Mouse (Mus musculus) lung, embryonic 14.5 days (tissue): ENCODE data around the gene Slc10a7. TPM values are rescaled to one million over a fixed set of nuclear protein-coding genes. Genes with fewer than 3 reads are reported as not detected.
A peak's percentile ranks its signal among the peaks of the same experiment; 100 is the strongest.

Experiments
- ATAC-seq: fragments of 200-750 bp; cut with Nextera tagmentation; 2 replicates; pipeline ENCODE4 v1.8.0; 2017; ENCODE audit warnings: mild to moderate bottlenecking, moderate TSS enrichment, moderate library complexity; ENCODE audit not compliant: insufficient read depth
- DNase-seq: peaks from one replicate; pipeline ENCODE4 v3.0.0-alpha.2; 2015
- H3K27ac ChIP-seq: fragments of 300-500 bp; sonication (generic); 2 replicates; pipeline ENCODE4 v1.5.1; 2014; ENCODE audit warnings: low read depth, mild to moderate bottlenecking, moderate library complexity
- H3K27me3 ChIP-seq: fragments of 300-500 bp; sonication (generic); 2 replicates; pipeline ENCODE4 v1.6.1; 2014; ENCODE audit warnings: low read length, control low read depth; ENCODE audit not compliant: insufficient read depth
- H3K36me3 ChIP-seq: fragments of 300-500 bp; sonication (generic); 2 replicates; pipeline ENCODE4 v1.6.1; 2014; ENCODE audit warnings: control low read depth; ENCODE audit not compliant: insufficient read depth
- H3K4me1 ChIP-seq: fragments of 300-500 bp; sonication (generic); 2 replicates; pipeline ENCODE4 v1.6.1; 2014; ENCODE audit warnings: antibody characterized with exemption, control low read depth; ENCODE audit not compliant: insufficient read depth
- H3K4me2 ChIP-seq: fragments of 300-500 bp; sonication (generic); 2 replicates; pipeline ENCODE4 v1.6.1; 2014; ENCODE audit warnings: mild to moderate bottlenecking
- H3K4me3 ChIP-seq: fragments of 300-500 bp; sonication (generic); 2 replicates; pipeline ENCODE4 v1.5.1; 2014; ENCODE audit warnings: low read depth, low read length
- H3K9ac ChIP-seq: fragments of 300-500 bp; sonication (generic); 2 replicates; pipeline ENCODE4 v1.6.1; 2014
- H3K9me3 ChIP-seq: fragments of 300-500 bp; sonication (generic); 2 replicates; pipeline ENCODE4 v1.6.1; 2016; ENCODE audit warnings: low read depth, low read length, control low read depth
- CTCF ChIP-seq: IDR thresholded peaks from 2 replicates; pipeline ENCODE4 v1.5.1; 2016; ENCODE audit warnings: antibody characterized with exemption, low read depth
- WGBS: fragments of 180-500 bp; shearing (Covaris S2); extraction: QIAGEN DNeasy Blood & Tissue Kit; methylation state at CpG from one replicate; pipeline ENCODE4 v1.1.7; 2014; 5-methylcytosine and 5-hydroxymethylcytosine counted together
- polyA plus RNA-seq: library from polyadenylated mRNA; unstranded; fragments of >200 nt; fragmentation: Nextera tagmentation; extraction: Ambion mirVana; gene quantifications from 2 replicates; pipeline ENCODE4 v1.2.1, GENCODE M21; 2014

The Slc10a7 gene
- polyA plus RNA-seq, 1 experiment from 2014 or later = 12.1 TPM

DNA sequence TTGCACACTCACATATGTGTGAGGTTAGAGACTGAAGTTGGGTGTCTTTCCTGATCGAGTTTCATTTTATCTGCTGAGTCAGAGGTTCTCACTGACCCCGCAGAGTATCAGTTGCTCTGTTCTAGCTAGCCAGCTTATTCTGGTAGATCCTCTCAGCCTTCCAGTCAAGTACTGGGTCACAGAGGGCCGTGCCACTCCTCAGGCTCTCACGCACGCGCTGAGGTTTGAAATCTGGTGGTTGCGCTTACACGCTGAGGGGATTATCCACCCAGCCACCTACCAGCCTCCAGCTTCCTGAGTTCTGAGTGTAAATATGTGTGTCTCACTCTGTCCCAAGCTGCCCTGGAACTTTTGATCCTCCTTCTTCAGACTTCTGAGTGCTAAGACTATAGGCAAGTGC lies 59.0 kb downstream of the Slc10a7 start:
- 70% methylated on average over 8 of the region's 8 CpGs for WGBS
- no peak for ATAC-seq
- H3K4me2 ChIP-seq = no peak overlapping the region

DNA sequence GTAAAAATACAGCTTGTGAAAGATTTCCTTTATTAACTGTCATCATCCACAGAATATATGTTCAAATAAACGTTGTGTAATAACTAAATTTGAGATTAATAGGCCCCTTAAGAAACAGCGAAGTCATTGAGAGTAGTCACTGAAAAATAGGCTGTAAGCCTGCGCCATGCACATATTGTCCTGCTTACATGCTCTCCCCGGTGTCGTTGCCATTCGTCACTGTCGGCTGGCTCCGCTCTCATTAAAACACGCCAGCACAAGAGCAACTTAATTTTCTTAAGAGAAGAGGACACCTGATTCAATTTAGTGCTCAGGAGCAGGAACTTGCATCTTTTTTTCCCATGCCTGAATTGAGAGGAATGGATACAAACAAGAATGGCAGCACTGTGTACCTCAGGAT lies 62.4 kb downstream of the Slc10a7 start:
- no peaks in the 10 kb centered on the region for H3K9me3 ChIP-seq
- H3K4me1 ChIP-seq = no peaks in the 10 kb centered on the region
- no peak overlapping the region for H3K9ac ChIP-seq
- DNase-seq (no peak), ATAC-seq (no peak)
- H3K4me3 ChIP-seq = no peak overlapping the region
- H3K36me3 ChIP-seq = no peaks in the 10 kb centered on the region
- H3K27ac ChIP-seq = no peak overlapping the region
- H3K27me3 ChIP-seq = no peaks in the 10 kb centered on the region
- WGBS = 44% methylated on average over 9 of the region's 9 CpGs
- no peak overlapping the region for H3K4me2 ChIP-seq
- no peak for TF ChIP-seq CTCF

More for the DNA sequence above, 59.0 kb downstream of the Slc10a7 start:
- Histone ChIP-seq H3K4me3 (no peak overlapping the region), H3K27me3 (no peaks in the 10 kb centered on the region), H3K9ac (no peak overlapping the region), H3K27ac (no peak overlapping the region), H3K9me3 (no peaks in the 10 kb centered on the region), H3K36me3 (no peaks in the 10 kb centered on the region), H3K4me1 (no peaks in the 10 kb centered on the region)
- TF ChIP-seq CTCF = no peak
- no peak for DNase-seq

DNA sequence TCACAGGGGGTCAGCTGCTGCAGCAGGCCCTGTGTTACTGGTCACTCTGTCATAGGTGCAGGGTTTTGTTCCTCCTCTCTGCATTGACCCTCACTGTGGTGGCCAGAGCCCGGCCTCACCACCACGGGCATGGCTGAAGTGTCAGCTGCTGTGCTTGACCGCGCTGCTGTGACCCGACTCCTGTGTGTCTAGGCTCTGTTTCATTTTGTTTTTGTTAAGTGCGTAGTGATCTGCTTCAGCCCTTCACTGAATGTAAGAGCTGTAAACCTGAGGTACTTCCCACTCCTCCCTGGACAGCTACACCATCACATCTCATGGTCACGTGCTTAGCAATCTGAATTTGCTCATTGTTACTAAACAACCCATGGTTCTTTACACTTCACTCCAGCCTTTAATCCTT lies 65.1 kb downstream of the Slc10a7 start:
- H3K27ac ChIP-seq = no peak overlapping the region
- H3K9ac ChIP-seq = no peak overlapping the region
- no peaks in the 10 kb centered on the region for H3K9me3 ChIP-seq
- TF ChIP-seq CTCF = no peak
- no peak overlapping the region for H3K4me2 ChIP-seq
- no peak for ATAC-seq
- H3K36me3 ChIP-seq = no peaks in the 10 kb centered on the region
- WGBS = 71% methylated on average over 7 of the region's 7 CpGs
- H3K4me3 ChIP-seq = no peak overlapping the region
- H3K27me3 ChIP-seq = no peaks in the 10 kb centered on the region
- no peak for DNase-seq
- H3K4me1 ChIP-seq = no peaks in the 10 kb centered on the region

DNA sequence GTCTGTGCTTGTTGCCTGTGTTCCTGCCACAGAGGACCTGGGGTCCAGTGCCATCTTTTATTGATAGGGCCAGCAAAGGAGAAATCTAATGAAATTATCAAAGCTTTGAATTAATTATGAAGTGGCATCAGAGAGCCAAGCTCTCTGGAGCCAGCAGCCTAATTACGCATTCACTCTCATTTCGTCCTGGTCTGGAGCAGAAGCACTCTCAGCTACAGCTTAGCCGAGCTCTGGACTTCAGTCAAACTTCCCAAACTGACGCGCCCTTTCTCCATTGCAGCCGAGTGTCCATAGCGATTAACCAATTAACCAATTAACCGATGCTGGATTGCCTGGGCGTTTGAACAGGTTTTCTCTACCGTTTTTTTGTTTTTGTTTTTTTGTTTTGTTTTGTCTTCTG lies 68.4 kb downstream of the Slc10a7 start:
- Histone ChIP-seq H3K4me3 (no peak overlapping the region), H3K4me1 (no peaks in the 10 kb centered on the region), H3K9ac (no peak overlapping the region), H3K27me3 (no peaks in the 10 kb centered on the region), H3K36me3 (0 out of 2 replicates have a peak, but pooled peaks cover 2% of the 10 kb centered on the region), H3K4me2 (no peak overlapping the region), H3K27ac (no peak overlapping the region), H3K9me3 (no peaks in the 10 kb centered on the region)
- 79% methylated on average over 10 of the region's 10 CpGs for WGBS
- ATAC-seq (no peak), DNase-seq (no peak)
- TF ChIP-seq CTCF = no peak

DNA sequence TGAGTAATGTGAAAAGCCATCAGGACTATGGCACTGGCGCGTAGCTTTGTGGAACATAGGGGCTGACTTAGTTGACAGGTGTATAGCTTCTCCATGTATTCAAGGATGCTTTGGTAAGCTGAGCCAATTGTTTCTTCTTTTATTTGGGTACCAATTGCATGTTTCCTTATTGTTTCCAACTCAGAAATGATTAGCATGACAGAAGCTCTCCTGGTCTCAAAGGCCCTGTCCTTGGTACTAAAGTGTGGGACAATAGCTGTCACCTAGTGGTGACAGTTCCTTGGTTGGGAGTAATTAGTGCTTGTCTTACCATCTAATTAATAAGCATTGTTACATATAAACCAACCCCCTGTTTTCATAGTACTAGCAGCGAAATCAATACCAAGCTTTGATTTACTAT lies 68.9 kb downstream of the Slc10a7 start:
- Histone ChIP-seq H3K4me3 (no peak overlapping the region), H3K4me1 (no peaks in the 10 kb centered on the region), H3K27me3 (no peaks in the 10 kb centered on the region), H3K36me3 (0 out of 2 replicates have a peak, but pooled peaks cover 2% of the 10 kb centered on the region), H3K4me2 (no peak overlapping the region), H3K9me3 (no peaks in the 10 kb centered on the region), H3K27ac (no peak overlapping the region), H3K9ac (no peak overlapping the region)
- ATAC-seq (no peak), DNase-seq (no peak)
- WGBS = 90% methylated on average over 3 of the region's 3 CpGs
- TF ChIP-seq CTCF = no peak

DNA sequence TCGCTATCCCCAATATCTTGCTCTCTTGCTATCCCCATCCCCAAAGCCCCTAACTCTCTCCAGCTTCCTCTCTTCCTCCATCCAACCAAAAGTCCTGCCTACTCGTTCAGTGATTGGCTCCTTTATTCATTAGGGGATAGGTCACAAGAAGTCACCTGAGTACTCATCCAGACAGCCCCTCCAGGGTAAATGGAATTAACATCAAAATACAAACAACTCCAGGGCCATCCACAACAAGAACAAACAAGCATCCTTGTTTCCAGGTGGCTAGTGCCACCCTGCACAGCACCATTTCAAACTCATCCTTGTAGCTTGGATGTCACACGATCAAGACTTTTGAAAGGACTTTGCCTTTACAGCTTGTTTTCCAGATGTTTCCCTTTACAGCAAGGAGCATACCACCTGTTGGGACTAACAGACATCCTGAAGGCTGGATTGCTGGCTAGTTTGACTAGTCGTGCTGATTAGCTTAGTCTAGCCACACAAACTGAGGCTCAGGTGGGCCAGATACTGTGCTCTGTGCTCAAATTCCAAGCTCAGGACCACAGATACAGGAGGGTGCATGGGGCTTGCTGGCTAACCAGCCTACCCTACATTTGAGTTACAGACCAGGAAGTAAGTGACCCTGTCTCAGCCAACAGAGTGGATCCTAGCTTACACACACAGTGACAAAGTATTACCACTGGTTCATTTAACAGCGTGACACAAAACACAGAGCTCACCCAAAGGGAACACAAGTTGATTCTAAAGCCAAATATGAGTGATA lies 75.0 kb downstream of the Slc10a7 start:
- WGBS = 76% methylated on average over 5 of the region's 5 CpGs
- H3K4me3 ChIP-seq = no peak overlapping the region
- ATAC-seq = peak; percentile 11; the same call in 1 of the 2 replicates

DNA sequence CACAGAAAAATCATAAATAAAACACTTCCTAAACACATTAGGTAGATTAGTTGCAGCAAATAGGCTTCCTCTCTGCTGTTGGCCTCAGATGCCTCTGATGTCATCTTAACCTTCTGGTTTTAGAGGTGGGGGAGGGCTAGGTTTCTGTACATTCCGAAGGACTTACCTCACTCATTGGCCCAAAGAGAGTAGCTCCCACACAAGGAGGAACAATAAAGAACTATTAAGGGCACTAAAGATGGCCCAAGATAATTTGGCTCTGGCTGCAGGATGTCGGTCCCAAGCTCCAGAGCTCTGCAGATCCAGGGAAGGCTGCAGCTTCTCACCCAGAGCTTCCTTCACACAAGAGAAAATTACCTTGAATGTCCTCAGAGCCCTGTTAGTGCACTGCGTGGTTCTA lies 75.7 kb downstream of the Slc10a7 start:
- Histone ChIP-seq H3K27me3 (no peaks in the 10 kb centered on the region), H3K27ac (peak overlapping the region; percentile 15; the same call in 1 of the 2 replicates), H3K4me3 (no peak overlapping the region), H3K9me3 (no peaks in the 10 kb centered on the region), H3K4me1 (peaks cover 11% of the 10 kb centered on the region), H3K4me2 (no peak overlapping the region), H3K9ac (no peak overlapping the region), H3K36me3 (0 out of 2 replicates have a peak, but pooled peaks cover 2% of the 10 kb centered on the region)
- DNase-seq (peak; percentile 52), ATAC-seq (peak; percentile 60; the same call in 1 of the 2 replicates)
- no peak for TF ChIP-seq CTCF
- WGBS = 44% methylated on average over 3 of the region's 3 CpGs

More for the DNA sequence above, 75.0 kb downstream of the Slc10a7 start:
- 0 out of 2 replicates have a peak, but pooled peaks cover 2% of the 10 kb centered on the region for H3K36me3 ChIP-seq
- no peak overlapping the region for H3K4me2 ChIP-seq
- no peaks in the 10 kb centered on the region for H3K9me3 ChIP-seq
- H3K27me3 ChIP-seq = no peaks in the 10 kb centered on the region
- DNase-seq = no peak
- H3K9ac ChIP-seq = no peak overlapping the region
- TF ChIP-seq CTCF = no peak
- peaks cover 11% of the 10 kb centered on the region for H3K4me1 ChIP-seq
- no peak overlapping the region; the same call in 1 of the 2 replicates for H3K27ac ChIP-seq
